Mouse (Mus musculus): ENCODE measurements at regions not wholly inside any gene's neighbourhood (a gene's known extent, or its start where the extent isn't known, plus 50 kb on each side); places are given as distances from the start of the nearest gene placed in this dataset.

DNA sequence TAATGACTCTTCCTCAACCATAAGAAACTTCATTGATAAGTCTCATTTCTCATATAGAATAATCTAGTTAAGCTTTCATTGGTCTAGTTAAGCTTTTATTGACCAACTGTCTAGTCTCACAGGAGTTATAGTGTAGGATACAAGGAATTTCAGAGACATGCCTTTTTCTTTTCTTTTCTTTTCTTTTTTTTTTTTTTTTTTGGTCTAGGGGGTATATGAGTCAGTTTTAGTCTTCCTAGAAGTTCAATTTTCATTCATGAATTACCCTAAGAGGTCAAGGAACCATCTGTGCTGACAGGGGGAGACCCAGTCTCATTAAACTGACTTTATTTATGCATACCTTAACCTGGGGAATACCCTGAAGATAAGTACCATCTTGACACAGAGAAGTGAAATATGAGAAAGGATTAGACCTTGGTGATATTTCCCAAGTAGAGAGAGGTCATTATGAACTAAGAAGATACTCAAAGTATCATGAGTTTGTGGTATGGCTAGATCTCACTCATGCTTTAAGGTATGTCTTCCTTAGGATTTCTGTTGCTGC lies 413.4 kb upstream of the Nrp1 start:
- no peak for DNase-seq (ENCODE audit: low read depth)

DNA sequence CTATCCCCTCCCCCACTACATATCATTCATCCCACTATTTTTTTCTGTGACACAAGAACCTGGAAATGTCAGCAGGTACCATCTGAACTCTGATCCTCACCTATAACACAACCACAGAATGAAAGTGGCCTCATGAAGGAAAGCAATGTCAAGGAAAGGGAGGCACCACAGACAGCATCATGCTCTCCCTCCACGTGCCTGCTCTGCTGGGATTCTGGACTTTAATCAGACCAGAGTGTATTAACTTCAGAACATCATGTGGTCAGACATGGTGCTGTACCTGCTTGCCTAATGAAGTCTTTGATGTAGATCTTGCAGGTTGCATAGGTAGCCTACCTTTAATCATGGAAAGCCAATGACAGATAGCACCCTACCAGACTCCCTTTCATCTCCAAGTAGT lies 400.8 kb upstream of the Nrp1 start:
- no peak for DNase-seq (ENCODE audit: low read depth)
- TF ChIP-seq CTCF (IDR thresholded peaks at IDR 0.05; ENCODE audit: borderline replicate concordance, extremely low read depth, insufficient read depth, insufficient read length) (no peak), POLR2A (IDR thresholded peaks at IDR 0.05; ENCODE audit: borderline replicate concordance, extremely low read depth, insufficient read depth, insufficient read length, poor library complexity, severe bottlenecking) (no peak)

More for the DNA sequence above, 413.4 kb upstream of the Nrp1 start:
- no peak for TF ChIP-seq CTCF (IDR thresholded peaks at IDR 0.05; ENCODE audit: borderline replicate concordance, extremely low read depth, insufficient read depth, insufficient read length)
- TF ChIP-seq POLR2A (IDR thresholded peaks at IDR 0.05; ENCODE audit: borderline replicate concordance, extremely low read depth, insufficient read depth, insufficient read length, poor library complexity, severe bottlenecking): no peak

DNA sequence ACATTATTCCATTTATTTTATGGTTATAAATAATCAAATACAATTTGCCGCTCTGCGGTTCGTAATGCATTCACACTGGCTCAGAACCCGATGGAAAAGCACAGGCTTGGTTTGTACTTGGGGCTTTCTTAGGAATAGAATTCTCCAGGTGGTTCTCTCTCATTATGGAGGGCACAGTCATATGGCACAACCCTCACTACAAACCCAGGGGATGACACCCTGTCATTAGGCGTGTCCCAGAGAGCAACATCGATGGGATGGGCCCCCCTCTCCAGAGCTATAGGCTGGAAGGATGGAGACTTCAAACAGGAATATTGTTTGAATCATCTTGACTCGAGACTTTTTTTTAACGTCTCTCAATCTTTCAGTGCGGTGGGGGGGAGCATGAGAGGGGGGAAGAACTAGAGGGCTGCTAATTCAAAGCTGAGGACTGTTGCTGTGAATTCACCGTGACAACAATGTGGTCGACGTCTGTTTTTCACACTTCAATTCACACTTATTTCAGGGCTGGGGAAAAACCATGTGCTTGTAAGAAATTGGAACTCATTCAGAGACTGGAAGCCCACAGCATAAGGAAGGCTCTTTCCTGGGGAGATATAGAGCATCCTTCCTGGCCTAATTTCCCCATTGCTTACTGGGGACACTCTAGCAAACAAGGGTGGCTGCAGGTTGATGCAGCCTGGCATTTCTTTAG lies 399.9 kb upstream of the Nrp1 start:
- peak; percentile 88 for DNase-seq (ENCODE audit: low read depth)
- TF ChIP-seq POLR2A (IDR thresholded peaks at IDR 0.05; ENCODE audit: borderline replicate concordance, extremely low read depth, insufficient read depth, insufficient read length, poor library complexity, severe bottlenecking) (no peak), CTCF (IDR thresholded peaks at IDR 0.05; ENCODE audit: borderline replicate concordance, extremely low read depth, insufficient read depth, insufficient read length) (no peak)

DNA sequence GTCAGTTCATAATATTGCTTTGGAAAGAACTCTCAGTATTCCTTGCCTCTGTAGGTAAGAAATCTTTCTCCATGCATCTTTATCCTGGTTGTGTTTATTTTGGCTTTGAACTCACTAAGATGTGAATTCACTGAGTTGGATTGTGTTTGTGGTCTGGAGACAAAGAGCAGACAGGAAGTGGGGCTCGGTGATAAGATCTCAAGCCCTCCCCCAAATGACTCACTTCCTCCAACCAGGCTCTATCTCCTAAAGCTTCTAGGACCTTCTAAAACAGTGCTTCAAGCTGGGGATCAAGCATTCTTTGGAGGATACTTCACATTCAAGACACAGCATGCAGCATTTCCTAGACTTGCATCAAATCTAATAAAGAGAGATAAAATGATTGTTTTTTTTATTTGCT lies 395.5 kb upstream of the Nrp1 start:
- TF ChIP-seq CTCF (IDR thresholded peaks at IDR 0.05; ENCODE audit: borderline replicate concordance, extremely low read depth, insufficient read depth, insufficient read length): no peak
- no peak for TF ChIP-seq POLR2A (IDR thresholded peaks at IDR 0.05; ENCODE audit: borderline replicate concordance, extremely low read depth, insufficient read depth, insufficient read length, poor library complexity, severe bottlenecking)
- no peak for DNase-seq (ENCODE audit: low read depth)

DNA sequence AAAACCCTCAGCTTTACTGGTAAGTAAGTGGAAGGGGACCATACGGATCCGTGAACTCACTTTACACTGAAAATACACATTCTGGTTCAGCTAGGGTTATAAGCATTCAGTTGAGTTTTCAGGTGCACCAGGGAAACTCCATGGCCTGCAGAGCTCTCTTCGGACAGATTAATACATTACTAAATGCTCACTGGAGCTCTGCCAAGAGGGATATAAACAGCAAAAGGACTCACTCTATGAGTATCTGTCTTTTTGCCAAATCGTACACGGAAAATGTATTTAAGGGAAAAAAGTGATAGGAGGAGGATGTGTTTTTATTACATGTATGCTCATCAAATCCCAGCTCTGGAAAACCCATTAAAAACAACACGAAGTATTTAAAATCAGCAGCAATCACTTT lies 394.8 kb upstream of the Nrp1 start:
- no peak for DNase-seq (ENCODE audit: low read depth)

DNA sequence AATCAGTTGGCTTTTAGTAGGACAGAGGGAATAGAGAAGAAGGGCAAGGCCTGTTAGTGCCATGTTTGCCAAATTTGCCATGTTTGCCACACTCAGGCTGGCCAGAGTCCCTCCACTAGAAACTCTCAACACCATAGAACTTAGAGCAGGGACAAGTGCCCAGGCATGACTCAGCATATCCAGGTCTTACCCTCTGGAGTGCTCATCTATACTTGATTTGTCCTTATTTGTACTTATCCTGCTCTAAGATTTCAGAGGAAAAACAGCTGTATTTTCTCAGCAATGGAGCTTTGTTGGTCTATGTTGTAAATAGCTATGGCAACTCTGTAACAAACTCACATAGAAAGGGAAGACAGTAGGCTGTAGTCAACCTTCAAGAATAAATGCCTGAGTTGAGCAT lies 393.6 kb upstream of the Nrp1 start:
- TF ChIP-seq CTCF (IDR thresholded peaks at IDR 0.05; ENCODE audit: borderline replicate concordance, extremely low read depth, insufficient read depth, insufficient read length) (no peak), POLR2A (IDR thresholded peaks at IDR 0.05; ENCODE audit: borderline replicate concordance, extremely low read depth, insufficient read depth, insufficient read length, poor library complexity, severe bottlenecking) (no peak)
- DNase-seq (ENCODE audit: low read depth): no peak

More for the DNA sequence above, 394.8 kb upstream of the Nrp1 start:
- no peak for TF ChIP-seq POLR2A (IDR thresholded peaks at IDR 0.05; ENCODE audit: borderline replicate concordance, extremely low read depth, insufficient read depth, insufficient read length, poor library complexity, severe bottlenecking)
- TF ChIP-seq CTCF (IDR thresholded peaks at IDR 0.05; ENCODE audit: borderline replicate concordance, extremely low read depth, insufficient read depth, insufficient read length): no peak

DNA sequence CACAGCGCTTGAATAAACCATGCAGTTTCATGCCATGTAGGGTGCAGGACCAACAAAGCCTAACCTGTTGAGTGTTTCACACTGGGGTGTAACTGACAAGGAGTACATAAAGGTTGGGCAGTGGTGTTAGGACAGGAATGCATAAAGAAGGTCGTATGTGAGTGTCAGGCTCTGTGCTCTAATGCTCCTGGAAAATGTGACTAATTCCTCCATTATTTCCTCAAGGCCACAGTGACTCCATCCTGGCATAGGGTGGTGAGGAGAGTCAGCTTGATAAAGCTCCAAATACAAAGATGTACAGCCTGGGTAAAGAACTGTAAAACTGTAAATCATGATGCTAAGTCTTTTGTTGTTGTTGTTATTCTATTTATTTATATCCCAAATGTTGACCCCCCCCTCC lies 393.1 kb upstream of the Nrp1 start:
- DNase-seq (ENCODE audit: low read depth): no peak
- TF ChIP-seq POLR2A (IDR thresholded peaks at IDR 0.05; ENCODE audit: borderline replicate concordance, extremely low read depth, insufficient read depth, insufficient read length, poor library complexity, severe bottlenecking): no peak
- TF ChIP-seq CTCF (IDR thresholded peaks at IDR 0.05; ENCODE audit: borderline replicate concordance, extremely low read depth, insufficient read depth, insufficient read length): no peak

DNA sequence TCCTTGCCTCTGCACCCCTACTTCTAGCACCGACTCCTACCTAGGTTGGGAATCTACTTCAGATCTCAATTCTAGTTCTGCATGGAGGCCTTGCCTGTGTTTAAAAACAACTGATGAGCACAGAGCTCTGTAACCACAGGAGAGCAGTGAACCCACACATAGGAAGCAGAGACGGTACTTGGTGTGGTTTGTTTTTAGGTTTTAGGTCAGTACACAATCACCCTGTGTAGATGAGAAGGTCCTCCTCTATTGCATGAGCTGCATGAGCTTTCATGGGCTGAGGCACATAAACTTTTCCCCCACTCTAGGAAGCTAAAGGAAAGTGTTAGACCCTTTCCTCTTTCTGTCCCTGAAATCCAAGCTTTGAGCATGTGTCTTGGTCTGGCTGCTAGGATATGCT lies 390.4 kb upstream of the Nrp1 start:
- TF ChIP-seq CTCF (IDR thresholded peaks at IDR 0.05; ENCODE audit: borderline replicate concordance, extremely low read depth, insufficient read depth, insufficient read length) (no peak), POLR2A (IDR thresholded peaks at IDR 0.05; ENCODE audit: borderline replicate concordance, extremely low read depth, insufficient read depth, insufficient read length, poor library complexity, severe bottlenecking) (no peak)
- DNase-seq (ENCODE audit: low read depth): no peak

DNA sequence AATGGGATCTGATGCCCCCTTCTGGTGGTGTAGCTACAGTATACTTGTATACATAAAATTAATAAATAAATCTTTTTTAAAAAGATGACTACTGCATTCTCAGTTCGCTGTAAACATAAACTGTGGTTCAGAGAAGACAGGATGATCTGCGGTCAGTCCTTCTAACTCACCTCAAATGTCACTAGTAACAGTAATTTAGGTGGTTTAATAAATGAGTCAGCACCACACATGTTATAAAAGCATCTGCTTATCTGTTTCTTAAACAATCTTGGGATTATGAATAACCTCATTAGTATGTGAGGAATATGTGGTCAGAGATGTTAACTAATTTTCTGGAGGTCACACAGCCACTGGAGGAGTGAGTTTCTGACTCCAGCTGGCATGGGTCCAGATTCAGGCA lies 385.2 kb upstream of the Nrp1 start:
- TF ChIP-seq POLR2A (IDR thresholded peaks at IDR 0.05; ENCODE audit: borderline replicate concordance, extremely low read depth, insufficient read depth, insufficient read length, poor library complexity, severe bottlenecking) (no peak), CTCF (IDR thresholded peaks at IDR 0.05; ENCODE audit: borderline replicate concordance, extremely low read depth, insufficient read depth, insufficient read length) (no peak)
- no peak for DNase-seq (ENCODE audit: low read depth)

DNA sequence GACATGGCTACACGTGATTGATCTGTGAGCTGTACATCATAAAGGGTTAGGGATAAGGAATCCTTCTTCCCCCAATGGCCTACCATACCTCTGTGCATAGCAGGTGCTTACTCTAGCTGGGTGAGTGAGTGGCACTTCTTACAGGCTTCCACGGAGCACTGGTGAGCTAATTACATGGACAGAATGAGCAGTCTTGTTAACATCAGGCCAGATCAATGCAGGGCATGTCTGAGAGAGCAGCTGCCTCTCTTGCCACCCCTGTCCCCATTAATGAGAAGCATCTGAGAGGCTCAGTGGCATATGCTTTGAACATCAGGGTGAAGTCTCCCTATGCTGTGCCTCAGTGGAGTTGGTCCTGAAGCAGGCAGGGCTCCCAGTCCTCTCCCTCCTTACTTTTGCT lies 380.7 kb upstream of the Nrp1 start:
- TF ChIP-seq CTCF (IDR thresholded peaks at IDR 0.05; ENCODE audit: borderline replicate concordance, extremely low read depth, insufficient read depth, insufficient read length) (no peak), POLR2A (IDR thresholded peaks at IDR 0.05; ENCODE audit: borderline replicate concordance, extremely low read depth, insufficient read depth, insufficient read length, poor library complexity, severe bottlenecking) (no peak)
- DNase-seq (ENCODE audit: low read depth): peak; percentile 59

DNA sequence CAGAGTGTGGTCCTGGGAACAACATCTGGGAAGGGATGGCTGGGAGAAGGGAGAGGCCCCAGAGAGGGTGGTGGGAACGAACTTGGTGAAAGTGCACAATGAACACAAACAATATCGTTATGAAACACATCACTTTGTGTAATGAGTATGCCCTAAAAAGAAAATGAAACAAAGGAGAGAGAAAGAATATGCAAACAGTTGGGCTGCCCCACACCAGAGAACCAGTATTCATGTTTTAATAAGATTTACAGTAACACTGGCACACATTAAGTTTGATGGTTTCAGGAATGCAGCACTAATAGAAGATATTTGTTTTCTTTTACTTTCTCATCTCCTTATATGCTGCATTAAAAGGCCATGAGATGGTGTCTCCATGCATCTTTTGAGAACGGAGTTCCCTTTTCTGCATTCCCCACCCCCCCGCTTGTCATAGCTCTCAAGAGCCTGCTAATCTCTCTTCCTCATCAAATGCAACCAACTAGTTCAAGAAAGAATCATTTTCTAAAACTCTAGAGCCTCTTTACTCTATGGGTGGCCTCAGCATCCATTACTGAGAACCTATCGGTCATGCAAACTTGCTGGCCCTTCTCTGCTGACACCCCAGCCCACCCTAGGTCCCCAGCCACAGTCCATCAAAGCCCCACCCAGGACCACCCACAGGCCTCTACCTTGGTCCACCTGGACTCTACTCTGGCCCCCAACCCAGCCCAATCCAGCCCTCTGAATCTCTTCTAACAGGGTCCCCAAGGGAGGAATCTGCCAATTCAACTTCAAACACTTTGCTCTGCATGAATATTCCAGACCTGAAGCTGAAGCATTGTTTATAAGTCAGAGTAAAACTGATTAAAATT lies 379.0 kb upstream of the Nrp1 start:
- no peak for DNase-seq (ENCODE audit: low read depth)
- no peak for TF ChIP-seq POLR2A (IDR thresholded peaks at IDR 0.05; ENCODE audit: borderline replicate concordance, extremely low read depth, insufficient read depth, insufficient read length, poor library complexity, severe bottlenecking)
- TF ChIP-seq CTCF (IDR thresholded peaks at IDR 0.05; ENCODE audit: borderline replicate concordance, extremely low read depth, insufficient read depth, insufficient read length): no peak

All from brain, embryonic 14.5 days (tissue).